Mouse (Mus musculus) layer of hippocampus, postnatal 36 days (tissue): Measurements from ENCODE around the gene Kcnk2. TPM values are rescaled to one million over a fixed set of nuclear protein-coding genes. Genes with fewer than 3 reads are reported as not detected.
"Not testable (repeated sequence)": the region's sequence is repeated elsewhere in the genome, so short reads cannot be mapped to it uniquely, and the experiment has no call there.

ENCODE experiments used
- DNase-seq, 2 experiments: peaks; one replicate each; pipeline ENCODE4 v3.0.0; 2022
- total RNA-seq, 2 experiments: library from RNA; stranded (reverse); gene quantifications; 2 replicates each; pipeline ENCODE4 v1.2.3; 2021

Kcnk2 gene
- total RNA-seq, 2 experiments from 2014 or later, result 38.2 to 43.4 TPM

DNA sequence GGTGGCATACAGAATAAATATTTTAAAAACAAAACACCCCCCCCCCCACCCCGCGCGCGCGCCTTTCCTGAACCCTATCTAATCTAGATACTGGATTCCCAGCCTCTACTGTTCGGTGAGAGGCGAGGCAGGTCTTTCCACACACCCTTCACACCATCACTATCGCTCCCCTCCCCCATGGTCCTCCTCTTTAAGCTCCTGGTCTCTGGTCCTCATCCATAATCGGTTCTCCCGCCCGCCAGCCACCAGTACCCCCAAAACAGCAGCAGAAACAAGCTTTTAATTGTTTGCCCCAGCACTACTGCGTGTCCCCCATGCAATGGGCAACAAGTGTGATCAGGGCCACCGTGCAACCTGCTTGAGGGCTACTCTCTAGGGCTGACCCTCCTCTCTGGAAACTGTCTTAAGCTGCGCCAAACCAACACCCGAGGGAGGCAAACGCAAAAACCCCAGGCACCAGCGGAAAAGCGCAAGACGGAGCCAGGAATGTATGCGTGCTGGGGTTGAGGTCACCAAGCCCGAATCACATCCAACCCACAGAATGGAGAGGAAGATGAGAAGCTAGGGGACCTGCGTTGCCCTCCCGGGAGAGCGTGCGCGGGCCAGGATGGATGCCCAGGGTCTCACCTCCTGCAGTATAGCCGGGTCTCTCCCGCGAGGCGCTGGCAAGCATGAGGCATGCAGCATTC, 59.5 kb downstream of the Kcnk2 start:
- peak; percentile 10 to 11 for DNase-seq

DNA sequence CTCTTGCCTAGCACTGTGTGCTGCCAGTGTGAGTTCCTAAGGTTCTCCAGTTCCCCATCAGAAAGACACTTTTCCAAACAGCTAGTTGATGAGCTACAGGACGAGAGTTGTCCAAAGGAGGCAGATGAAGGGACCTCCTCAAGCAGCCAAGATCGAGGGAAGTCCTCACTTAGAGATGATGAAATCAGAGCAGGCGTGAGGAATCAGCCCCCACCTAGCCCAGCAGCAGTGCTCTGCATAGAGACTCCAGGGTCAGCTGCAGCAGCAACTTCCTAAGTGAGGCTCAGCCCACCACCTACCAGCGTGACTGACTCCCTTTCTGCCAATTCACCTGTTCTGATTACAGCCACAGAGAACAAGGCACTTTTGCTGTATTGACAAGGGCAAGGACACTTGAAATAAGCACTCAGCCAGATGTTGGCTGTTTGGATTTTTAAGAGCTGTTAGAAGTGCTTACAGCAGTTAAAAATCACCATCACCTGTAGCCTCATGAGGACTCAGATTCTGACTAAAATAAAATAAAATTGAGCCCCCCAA, 60.6 kb downstream of the Kcnk2 start:
- no peak for DNase-seq

DNA sequence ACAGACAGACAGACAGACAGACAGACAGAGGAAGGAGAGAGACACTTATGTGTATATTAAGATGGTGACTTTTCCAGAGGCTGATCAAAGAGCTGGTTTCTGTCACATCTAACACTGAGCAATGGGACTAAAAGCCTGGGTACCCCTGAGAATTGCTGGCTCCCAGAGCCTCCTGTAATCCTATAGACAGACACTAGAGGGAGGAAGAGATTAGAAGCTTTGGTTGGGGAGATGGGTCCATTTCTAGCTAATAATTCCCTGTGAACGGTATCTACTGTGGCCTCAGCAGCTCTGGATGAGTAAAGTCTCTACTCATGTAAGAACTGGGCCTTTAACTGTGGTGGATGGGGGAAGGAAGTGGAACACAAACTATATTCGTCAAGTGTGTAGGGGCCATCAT, 86.2 kb downstream of the Kcnk2 start:
- no peak for DNase-seq

DNA sequence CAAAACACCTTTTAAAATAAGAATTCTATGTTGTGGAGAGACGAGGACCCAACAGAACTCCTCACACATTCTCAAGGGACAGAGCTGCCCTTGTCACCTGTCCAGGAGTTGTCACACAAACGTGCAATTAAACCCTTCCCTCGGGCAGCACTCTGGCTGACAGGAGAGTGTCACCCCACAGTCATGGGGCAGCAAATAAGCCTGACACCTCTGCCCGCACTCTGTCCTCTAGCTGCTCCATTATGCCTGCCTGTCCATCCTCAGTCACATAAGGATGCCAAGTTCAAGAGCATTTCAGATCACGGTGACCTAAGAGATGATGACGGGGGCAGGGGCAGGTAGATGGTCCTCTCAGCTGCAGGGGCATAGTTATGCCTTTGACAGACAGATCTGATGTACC, 87.6 kb downstream of the Kcnk2 start:
- DNase-seq, result no peak

DNA sequence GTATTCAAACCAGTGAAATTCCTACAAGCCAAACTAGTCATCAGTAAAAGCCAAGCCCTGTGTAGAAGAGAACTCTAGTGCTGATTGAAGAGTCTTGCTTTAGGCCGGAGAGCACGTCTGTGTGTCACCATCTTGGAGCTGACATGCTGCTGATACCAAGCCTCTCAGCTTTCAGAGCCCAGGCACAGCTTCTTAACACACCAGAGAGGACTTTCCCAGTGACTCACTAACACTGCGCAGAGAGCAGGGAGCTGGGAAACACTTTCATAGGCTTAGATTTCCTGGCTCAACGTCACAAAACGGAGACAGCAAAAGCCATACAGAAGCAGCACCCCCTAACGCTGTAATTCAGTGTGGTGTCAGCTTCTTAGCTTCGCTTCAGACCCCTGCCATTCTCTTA, 88.3 kb downstream of the Kcnk2 start:
- DNase-seq, result no peak

DNA sequence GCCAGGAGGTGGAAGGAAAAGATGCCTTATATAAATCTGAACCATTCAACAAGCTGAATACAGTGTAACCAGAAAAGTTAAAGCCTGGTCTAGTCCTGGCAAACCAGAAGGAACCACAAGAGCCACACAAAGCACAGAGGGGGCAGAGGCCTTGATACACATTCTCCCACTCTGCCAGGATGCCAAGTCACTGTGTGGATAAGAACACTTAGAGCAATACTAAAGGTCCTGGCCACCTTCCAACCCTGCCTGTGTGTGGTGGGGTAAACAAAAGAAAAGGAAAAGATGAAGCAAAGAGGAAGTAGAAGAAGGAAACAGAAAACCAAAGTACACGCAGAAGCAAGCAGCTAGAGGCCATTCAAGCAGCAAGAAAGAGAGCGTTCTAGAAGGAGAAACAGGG, 91.9 kb downstream of the Kcnk2 start:
- DNase-seq, result no peak

DNA sequence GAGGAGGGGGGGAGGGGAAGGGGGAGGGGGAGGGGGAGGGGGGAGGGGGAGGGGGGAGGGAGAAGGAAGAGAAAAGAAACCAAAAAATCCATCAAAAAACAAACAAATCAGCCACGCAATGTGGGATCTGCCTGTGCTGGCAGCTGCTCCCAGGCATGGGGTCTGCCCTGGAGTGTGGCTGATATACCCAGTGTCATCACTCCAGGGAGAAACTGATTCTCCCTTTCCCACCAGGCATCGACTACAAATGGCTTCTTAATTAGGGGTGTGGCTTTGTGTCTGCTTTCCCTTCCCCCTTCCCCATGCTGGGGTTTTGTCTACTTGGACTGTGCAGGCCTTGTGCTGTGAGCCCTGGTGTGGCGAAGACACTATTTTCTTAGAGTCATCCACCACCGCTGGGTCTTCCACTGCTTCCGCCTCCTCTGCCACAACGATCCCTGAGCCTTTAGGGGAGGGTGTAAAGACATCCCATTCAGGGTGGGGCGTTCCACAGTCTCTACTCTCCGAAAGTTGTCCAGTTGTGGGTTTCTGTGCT, 97.0 kb downstream of the Kcnk2 start:
- no peak for DNase-seq

DNA sequence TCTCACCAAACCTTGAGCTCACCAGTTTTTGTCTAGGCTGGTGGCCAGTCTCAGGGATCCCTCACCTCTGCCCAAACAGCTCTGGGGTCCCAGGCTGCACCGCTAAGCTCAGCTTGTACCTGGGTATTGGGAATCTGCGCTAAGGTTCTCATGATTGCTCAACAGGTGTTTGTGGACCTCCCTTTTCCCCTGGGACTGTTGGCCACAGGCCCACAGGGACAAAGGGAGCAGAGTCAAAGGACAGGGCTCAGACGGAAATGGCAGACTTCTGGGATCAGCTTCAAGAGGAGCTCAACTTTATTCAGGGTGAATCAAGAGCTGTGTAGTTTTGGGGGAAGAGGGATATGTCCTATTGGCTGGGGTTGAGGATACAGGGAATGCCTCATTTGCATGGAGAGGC, 99.1 kb downstream of the Kcnk2 start:
- no peak for DNase-seq

DNA sequence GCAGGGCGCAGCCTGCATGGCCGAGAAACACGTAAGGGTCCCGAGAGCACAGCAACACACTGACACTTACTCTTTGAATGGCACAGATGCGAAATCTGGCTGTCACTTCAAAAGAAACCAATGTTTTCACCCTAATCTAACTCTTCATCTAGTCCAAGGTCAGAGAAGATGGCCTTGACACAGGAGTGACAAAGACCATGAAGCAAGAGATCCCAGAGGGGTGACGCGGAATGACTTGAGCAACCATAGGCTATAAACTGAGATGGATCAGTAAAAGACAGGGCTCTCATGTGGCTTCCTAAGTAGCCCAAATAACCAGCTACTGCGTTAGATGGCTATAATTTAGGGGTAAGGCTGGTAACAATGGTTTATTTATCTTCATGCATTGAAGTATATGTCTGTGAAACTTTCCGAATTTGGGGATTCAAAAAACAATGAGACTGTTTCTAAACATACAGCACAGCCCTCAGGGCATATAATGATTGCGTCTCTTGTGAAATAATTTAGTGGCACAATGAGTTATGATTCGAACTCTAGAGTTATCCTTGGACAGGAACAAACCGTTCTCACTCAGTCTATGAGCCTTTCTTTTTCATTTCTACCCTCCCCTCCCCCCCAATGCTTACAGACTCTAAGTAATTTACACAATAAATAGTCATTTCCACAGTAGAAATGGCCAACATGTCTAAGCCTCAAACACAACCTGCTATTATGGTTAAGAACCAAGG, 108.2 kb downstream of the Kcnk2 start:
- DNase-seq, result no peak

DNA sequence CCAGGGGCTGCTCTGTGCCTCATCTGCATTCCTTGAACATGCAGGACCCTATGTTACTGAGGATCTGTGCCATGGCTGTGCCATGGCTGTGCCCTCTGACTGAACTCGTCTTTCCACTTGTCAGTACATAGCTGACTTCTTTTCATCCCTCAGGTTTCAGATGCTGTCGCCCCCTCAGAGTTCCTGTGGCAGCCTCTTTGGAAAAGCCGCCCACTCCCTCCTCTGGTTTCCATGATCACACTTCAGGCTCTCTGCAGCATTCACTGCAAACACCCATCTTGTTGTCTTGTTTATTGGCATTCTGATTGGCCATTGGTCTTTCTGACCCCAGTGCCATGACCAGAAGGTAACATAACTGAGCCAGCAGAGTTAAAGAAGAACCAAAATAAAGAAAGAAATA, 111.2 kb downstream of the Kcnk2 start:
- peak in 1 of 2 experiments; percentile 26 for DNase-seq

DNA sequence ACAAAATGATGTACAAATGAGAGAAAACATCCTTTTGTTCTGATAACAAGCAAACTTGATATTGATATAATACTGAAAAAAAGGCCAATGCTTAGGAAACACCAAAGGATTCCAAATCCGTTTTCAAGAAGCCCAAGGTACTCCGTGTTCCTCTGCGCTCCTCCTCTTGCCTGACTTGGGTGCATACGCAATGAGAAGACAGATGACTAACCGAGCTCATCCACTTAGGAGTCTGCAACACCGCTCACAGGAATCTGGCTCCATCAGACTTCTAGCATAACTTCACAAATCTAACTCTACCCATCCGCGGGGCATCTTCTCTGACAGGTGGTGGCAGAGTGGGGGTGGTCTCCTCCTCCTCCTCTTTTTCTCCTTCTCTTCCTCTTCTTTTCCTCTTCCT, 113.1 kb downstream of the Kcnk2 start:
- DNase-seq, result no peak

DNA sequence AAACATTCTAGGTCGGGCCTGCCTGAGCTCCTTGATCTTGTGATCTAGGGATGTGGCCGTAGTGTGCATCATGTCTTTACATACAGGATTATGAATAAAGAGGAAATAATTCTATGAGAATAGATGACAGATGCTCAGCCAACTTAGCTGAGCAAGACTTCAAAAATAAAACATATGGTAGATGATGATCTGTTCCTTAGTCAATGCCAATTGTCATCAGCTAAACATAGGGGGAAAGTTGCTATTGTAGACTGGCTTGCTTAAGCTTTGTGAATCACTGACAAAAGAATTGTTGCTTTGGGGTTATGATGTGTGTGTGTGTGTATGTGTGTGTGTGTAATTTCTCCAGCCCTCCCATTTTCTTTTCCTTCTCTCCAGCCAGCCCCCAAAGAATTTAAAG, 129.8 kb downstream of the Kcnk2 start:
- DNase-seq, result no peak

DNA sequence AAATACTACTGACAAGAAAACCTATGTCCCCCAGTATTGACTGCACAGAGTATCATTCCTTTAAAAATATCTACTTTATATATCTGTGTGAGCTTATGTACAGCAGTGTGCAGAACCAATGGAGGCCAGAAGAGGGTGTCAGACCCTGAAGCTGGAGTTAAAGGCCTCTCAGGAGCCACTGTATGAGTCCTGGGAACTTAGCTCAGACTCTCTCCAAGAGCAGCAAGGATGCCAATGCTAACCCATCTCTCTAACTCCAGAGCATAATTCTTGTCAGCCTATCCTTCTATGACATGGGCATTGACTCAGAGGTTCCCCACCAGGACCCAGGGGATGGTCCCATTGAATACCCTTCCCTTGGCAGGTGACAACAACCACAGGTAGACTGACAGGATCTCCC, 148.4 kb downstream of the Kcnk2 start:
- no peak for DNase-seq

DNA sequence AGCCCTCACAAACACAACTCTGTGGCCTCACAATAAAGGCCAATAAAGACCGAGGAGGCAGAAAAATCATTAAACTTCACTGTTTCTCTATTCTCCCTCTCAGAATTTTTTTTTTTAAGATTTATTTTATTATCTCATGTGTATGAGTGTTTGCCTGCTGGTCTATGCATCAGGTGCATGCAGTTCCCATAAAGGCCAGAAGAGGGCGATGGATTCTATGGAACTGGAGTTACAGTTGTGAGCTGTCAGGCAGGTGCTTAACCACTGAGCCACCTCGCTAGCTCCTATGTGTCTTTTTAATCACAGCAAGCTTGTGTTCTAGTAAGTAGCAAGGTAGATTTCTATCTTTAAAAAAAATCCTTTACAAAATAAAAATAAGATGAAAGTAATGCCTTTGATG, 148.9 kb downstream of the Kcnk2 start:
- no peak for DNase-seq

DNA sequence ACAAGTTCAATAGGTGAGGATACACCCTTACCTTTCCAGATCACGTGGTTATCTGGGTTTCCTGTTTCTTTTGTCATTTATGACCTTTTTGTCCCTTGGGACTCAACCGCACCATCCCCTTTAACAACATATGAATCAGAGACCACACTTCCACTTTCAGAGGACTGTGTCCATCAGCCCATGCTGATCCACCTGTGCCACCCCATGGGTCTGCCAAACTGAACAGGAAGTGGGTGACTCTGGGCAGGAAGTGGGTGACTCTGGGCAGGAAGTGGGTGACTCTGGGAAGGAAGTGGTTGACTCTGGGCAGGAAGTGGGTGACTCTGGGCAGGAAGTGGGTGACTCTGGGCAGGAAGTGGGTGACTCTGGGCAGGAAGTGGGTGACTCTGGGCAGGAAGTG, 158.9 kb downstream of the Kcnk2 start:
- DNase-seq, result not testable (repeated sequence)

DNA sequence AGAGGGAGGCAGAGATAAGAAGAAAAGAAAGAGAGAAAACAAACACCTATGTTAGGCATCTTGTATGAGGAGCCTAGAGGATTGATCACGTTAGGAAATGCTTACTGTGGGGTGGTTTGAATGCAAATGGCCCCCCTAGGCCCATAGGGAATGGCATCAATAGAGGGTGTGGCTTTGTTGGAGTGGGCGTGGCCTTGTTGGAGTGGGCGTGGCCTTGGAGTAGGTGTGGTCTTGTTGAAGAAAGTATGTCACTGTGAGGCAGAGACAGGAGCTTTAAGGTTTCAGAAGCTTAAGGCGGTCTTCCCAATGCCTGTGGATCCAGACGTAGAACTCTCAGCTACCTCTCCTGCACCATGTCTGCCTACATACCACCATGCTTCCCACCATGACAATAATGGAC, 166.8 kb downstream of the Kcnk2 start:
- no peak for DNase-seq

DNA sequence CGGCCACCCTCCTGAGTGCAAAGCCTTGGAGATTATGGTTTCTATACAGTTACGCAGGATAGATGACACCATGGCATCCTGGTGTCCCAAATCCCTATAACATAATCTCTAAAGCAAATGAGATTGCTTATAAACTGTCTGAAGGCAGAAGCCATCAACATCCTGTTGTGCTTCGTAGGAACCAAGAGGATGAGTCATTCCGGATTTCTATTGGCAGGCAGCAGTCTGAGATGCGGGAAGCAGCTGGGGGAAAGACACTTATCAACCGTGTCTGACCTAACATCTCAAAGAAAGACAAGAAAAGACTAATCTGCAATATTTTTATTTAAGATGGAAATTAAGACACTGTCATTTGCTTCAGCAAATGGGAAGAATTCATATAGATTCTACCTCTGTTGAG, 169.2 kb downstream of the Kcnk2 start:
- DNase-seq, result no peak

DNA sequence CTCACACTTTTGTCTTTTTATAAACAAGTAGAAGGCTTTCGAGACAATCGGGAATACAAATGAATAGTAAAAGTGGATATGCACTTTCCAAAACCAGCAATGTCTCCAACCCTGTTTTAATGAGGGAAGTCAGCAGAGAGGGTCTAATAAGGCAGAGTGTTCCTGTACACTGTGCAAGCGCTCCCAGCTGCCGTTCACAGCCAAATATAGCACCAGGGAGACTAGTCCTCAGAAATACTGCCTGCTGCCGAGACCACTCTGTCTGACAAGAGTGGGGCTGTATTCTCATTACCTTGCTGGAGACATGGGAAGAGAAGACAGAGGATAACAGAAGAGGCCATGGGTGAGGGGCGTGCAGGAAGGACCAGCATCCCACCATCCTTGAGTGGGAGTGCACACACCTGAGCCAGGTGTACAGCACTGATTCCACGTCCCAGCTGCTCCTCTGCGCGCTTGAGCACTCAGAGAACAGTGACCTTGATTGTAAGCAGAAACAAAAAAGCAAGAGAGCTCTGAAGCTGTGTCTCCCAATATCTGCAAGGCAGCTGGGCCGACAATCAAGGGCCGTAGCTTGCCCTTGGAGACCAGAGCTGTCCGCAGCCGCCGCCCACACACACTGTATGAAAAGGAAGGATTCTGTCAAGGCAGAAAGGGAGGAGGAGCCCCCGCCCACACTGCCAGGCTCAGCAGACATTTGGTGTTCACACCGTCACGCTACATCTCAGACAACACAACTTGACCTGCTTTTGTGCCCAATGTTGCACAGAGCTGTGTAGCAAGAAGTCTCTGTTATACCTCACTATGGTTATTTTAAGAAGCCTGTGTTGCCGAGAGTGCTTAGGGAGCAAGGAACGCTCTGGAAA, 173.6 kb downstream of the Kcnk2 start:
- DNase-seq, result peak; percentile 22

DNA sequence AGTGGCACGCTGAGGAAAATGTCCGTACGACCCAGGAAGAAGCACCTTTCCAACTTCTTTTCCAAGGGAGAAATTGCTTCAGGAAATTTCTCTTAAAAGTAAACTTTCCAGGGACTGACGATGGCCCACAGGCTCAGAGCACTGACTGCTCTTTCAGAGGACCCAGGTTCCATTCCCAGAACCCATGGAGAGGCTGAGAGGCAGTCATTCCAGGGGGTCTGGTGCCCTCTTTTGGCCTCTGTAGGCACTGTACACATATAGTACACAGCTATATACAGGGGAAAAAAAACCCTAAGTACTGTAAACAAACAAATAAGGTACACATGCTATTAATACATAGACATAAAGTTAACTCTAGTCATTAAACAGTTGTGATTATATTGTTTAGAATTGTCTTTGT, 174.6 kb downstream of the Kcnk2 start:
- DNase-seq, result no peak

DNA sequence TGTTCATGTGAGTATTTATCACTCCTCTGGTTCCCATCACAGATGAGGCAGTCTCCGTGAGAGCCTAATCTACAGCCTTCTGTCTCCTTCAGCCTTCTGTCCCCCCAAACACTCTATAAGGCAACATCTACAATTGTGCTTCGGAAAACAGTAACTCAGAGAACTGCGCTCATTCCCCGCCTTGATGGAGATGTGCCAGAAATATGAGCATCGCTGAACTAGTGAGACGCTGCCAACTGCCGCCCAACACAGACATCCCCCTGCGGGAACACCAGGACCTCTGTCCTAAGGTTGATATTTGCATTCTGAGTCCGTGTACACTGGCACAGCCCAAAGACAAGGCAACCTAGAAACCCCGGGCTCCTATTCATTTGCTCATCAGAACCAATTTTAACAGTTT, 183.0 kb downstream of the Kcnk2 start:
- DNase-seq, result peak; percentile 32 to 34

DNA sequence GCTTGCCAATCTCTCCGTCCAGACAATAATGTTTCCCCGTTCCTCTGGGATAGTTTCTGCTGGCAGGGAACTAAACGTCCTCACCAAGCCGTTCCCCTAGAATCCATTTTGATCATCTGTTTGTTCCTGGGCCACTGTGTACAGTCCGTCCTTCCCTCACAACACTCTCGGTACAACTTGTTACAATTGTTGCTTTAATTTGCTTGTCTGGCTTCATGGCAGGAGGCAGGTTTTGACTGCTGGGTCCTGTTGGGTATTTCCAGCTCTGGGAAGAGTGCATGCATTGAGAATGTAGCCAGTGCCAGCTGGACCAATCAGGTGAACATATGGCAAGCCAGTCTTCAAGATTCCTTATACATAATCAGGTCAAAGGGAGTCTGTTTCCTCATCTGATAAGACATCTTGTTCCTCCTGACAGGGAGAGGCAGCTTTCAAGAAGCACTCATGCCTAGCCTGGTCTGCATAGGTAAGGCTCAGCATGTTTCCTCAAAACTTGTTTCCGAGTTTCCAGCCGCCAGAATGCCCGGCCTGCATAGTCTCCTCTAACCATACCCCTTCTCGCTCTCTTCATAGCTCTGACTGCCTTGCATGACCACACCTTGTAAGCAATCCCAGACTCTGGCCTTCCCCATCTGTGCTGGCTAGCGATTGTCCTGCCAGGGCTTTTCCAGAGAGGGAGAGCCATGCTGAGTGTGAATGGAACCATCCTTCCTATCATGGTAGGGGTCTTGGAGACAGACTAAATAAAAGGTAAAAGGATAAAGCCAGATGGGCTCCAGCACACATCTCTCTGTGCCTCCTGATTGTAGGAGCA, 184.1 kb downstream of the Kcnk2 start:
- DNase-seq, result peak; percentile 32 to 54

DNA sequence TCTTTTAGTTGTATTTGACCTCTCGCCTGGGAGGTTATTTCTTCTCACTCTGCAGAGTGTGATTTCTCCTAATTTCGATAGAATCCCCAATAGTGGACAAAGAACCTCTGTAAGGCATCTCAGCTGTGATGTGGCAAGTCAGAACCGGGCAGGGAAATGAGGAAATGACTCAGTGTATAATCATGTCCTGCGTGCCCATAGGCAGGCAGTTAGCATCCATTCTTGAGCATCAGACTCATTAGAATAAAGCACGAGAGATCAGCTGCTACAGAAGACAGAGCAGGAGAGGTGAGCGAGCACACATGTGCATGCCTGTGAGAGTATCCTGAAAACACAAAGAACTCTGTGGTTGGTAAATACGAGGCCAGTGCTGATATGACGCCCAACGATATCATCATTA, 186.9 kb downstream of the Kcnk2 start:
- no peak for DNase-seq
